Mouse (Mus musculus): Measurements from ENCODE around the gene Rps8. TPM values are rescaled to one million over a fixed set of nuclear protein-coding genes. Genes with fewer than 3 reads are reported as not detected.

The Rps8 gene
- total and polyA plus RNA-seq, 3 experiments: 1,132 to 5,186 (median 1,156) TPM

DNA sequence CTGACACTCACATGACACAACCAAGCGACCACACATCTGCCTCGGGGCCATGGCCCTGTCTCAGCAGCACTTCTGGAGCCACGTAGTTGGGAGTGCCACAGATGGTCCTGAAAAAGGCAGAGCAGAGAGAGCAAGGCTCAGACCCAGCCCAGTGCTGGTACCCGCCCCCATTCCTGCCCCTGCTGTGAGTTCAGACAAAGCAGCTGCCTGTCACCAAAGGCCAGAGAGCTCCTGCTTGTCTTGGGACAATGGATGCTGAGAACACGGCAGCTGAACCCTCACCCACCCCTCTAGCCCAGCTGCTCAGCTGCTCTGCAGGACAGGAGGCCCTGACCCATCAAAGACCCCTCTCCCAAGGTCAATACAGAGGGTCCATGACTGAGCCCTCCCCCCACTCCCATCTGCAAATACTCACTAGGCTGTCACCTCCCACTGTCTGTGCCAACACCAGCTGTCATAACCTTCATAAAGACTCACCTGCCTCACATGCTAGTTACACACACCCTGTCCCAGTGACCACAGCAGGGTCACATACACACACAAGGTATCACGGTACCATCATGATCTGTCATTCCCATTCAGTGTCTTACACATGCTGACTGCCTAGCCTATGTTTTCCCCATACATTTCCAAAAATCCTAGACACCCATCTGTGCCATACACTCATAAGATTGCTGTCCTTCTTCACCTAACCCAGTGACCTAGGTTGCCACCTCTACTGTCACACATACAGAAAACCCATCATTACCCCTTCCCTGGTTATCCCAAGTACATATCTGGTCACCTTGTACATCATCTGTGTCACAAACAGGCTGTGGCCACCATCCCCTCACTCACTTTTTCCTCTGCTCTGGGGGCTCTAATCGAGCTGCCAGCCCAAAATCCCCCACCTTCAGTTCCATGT, 23.9 kb downstream of the Rps8 start:
- Histone ChIP-seq H3K36me3 (ENCODE audit: control insufficient read depth in 1 of 2, insufficient read depth in 2 of 2, low read length in 2 of 2) (peaks cover 0 to 5% of the 10 kb centered on the region in 2 experiments; a peak in 2 of 4 replicates), H3K4me1 (ENCODE audit: control insufficient read depth in 1 of 2, insufficient read depth in 2 of 2, low read length in 2 of 2) (peaks cover 9 to 25% of the 10 kb centered on the region in 2 experiments), H3K79me2 (ENCODE audit: control insufficient read depth, insufficient read depth, low read length, poor library complexity) (peaks cover 9% of the 10 kb centered on the region), H3K9me3 (replicated peaks; ENCODE audit: insufficient read depth, low read length) (no peaks in the 10 kb centered on the region), H3K9ac (ENCODE audit: control insufficient read depth, low read depth, low read length, poor library complexity, severe bottlenecking) (no peak overlapping the region), H3K4me3 (ENCODE audit: control insufficient read depth in 1 of 2, insufficient read depth in 1 of 2, low read depth in 2 of 2, low read length in 2 of 2) (no peak overlapping the region; a peak in 1 of 4 replicates), H3K27me3 (ENCODE audit: control insufficient read depth in 1 of 2, insufficient read depth in 2 of 2, low read length in 2 of 2) (no peaks in the 10 kb centered on the region), H3K27ac (ENCODE audit: control insufficient read depth, low read depth, low read length) (no peak overlapping the region)
- no peak for DNase-seq (ENCODE audit: low read depth, low spot score)
- no peak for TF ChIP-seq MYC (IDR thresholded peaks at IDR 0.05; ENCODE audit: low read depth, low read length)

DNA sequence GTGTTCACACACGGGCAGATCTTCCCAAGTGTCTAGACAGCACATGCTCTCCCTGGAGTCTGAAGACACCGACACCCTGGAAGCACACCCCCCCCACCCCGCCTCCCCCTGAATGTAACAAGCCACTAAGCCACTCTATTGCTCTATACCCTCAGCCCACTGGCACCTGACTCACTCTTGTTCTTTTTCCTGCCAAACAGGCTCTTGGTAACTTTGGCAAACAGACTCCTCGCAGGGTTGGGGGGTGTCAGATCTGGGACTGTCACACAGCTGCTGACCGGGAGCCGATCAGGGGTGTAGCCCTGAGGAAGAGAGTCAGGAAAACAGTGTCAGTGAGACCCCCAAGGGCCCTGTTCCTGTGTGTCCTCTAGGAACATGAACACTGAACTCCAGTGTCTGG, 24.8 kb downstream of the Rps8 start:
- no peak for TF ChIP-seq MAZ (IDR thresholded peaks at IDR 0.05; ENCODE audit: low read depth, low read length)
- TF ChIP-seq MAFK (IDR thresholded peaks at IDR 0.05; ENCODE audit: borderline replicate concordance, low read depth, low read length): no peak
- TF ChIP-seq USF1 (IDR thresholded peaks at IDR 0.05; ENCODE audit: low read depth, low read length): no peak
- Histone ChIP-seq H3K27me3 (ENCODE audit: control insufficient read depth in 1 of 2, insufficient read depth in 2 of 2, low read length in 2 of 2) (no peaks in the 10 kb centered on the region), H3K36me3 (ENCODE audit: control insufficient read depth in 1 of 2, insufficient read depth in 2 of 2, low read length in 2 of 2) (peaks cover 0 to 9% of the 10 kb centered on the region in 2 experiments; a peak in 2 of 4 replicates), H3K79me2 (ENCODE audit: control insufficient read depth, insufficient read depth, low read length, poor library complexity) (peaks cover 9% of the 10 kb centered on the region), H3K27ac (ENCODE audit: control insufficient read depth, low read depth, low read length) (no peak overlapping the region), H3K4me1 (ENCODE audit: control insufficient read depth in 1 of 2, insufficient read depth in 2 of 2, low read length in 2 of 2) (peaks cover 5 to 29% of the 10 kb centered on the region in 2 experiments), H3K9me3 (replicated peaks; ENCODE audit: insufficient read depth, low read length) (no peaks in the 10 kb centered on the region), H3K4me3 (ENCODE audit: control insufficient read depth in 1 of 2, insufficient read depth in 1 of 2, low read depth in 2 of 2, low read length in 2 of 2) (no peak overlapping the region), H3K9ac (ENCODE audit: control insufficient read depth, low read depth, low read length, poor library complexity, severe bottlenecking) (no peak overlapping the region)
- DNase-seq (ENCODE audit: low read depth, low spot score): no peak

DNA sequence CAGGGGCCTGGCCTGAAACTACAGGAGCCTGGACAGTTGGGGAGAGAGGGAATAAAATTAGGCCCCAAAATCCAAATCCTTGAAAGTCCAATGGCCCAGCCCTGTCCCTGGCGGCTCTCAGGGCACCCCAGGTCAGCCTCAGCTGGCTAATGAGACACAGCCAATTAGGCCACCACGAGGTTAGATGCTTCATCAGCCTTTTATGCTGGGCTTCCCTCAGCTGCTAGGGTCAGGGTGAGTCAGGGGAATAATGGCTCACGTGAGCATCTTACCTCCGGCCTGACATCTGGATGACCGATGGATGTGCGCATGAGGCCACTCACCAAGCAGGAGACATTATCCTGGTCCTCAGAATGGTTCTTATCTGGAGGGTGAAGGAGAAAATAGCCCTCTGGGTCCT, 25.3 kb downstream of the Rps8 start:
- Histone ChIP-seq H3K4me1 (ENCODE audit: control insufficient read depth in 1 of 2, insufficient read depth in 2 of 2, low read length in 2 of 2) (peaks cover 5 to 27% of the 10 kb centered on the region in 2 experiments), H3K27me3 (ENCODE audit: control insufficient read depth in 1 of 2, insufficient read depth in 2 of 2, low read length in 2 of 2) (no peaks in the 10 kb centered on the region), H3K79me2 (ENCODE audit: control insufficient read depth, insufficient read depth, low read length, poor library complexity) (peaks cover 9% of the 10 kb centered on the region), H3K9me3 (replicated peaks; ENCODE audit: insufficient read depth, low read length) (no peaks in the 10 kb centered on the region), H3K9ac (ENCODE audit: control insufficient read depth, low read depth, low read length, poor library complexity, severe bottlenecking) (no peak overlapping the region), H3K36me3 (ENCODE audit: control insufficient read depth in 1 of 2, insufficient read depth in 2 of 2, low read length in 2 of 2) (peaks cover 0 to 10% of the 10 kb centered on the region in 2 experiments; a peak in 2 of 4 replicates), H3K4me3 (ENCODE audit: control insufficient read depth in 1 of 2, insufficient read depth in 1 of 2, low read depth in 2 of 2, low read length in 2 of 2) (no peak overlapping the region), H3K27ac (ENCODE audit: control insufficient read depth, low read depth, low read length) (no peak overlapping the region)
- TF ChIP-seq EP300 (IDR thresholded peaks at IDR 0.05; ENCODE audit: low read depth in 1 of 2, low read length in 2 of 2) (no peak), SIN3A (IDR thresholded peaks at IDR 0.05; ENCODE audit: low read length) (no peak), MXI1 (IDR thresholded peaks at IDR 0.05; ENCODE audit: low read depth, low read length) (no peak), RAD21 (IDR thresholded peaks at IDR 0.05; ENCODE audit: low read depth, low read length) (no peak), MYC (IDR thresholded peaks at IDR 0.05; ENCODE audit: low read depth, low read length) (no peak), RCOR1 (IDR thresholded peaks at IDR 0.05; ENCODE audit: low read depth, low read length) (no peak)
- DNase-seq (ENCODE audit: low read depth, low spot score): no peak

Measured in MEL (cell line).